In the genomic region with DNA sequence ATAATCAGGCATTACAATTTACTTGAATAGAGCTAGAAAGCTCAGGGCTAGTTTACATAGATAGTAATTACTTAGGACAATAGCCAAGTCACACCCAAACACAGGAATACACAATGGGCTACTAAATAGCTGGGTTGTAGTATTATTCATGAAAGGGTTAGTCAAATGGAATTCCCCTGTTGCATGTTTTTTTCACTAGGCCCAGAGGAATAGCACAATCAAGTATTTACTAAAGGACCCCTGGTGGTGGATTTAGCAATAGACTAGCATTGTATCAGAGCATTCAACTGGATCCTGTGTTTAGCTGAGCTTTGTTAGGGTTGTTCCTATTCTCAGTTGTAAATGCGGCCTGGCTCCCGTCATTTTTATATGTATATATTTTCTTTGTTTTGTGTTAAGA, we compare ENCODE assay signal across 34 mouse cellular contexts. TPM values are rescaled to one million over a fixed set of nuclear protein-coding genes. Genes with fewer than 3 reads are reported as not detected.
DNase-seq lines count a peak whose midpoint lies in the region; ATAC-seq and TF ChIP-seq lines count a peak whose summit lies in the region.
"Had no signal": no experiment of that assay in that cellular context is flagged by ENCODE, and none has a peak within 500 bp of the region (broad histone marks: within the 10 kb centered on the region; RNA-seq: fewer than 3 reads in every experiment).

No protein-coding gene starts in this region.

- CTCF ChIA-PET in Patski (lab: Charles Lee) = interaction anchor here (1.4 kb wide), 1 partner anchor 12 kb away, joined by 4 read pairs; no protein-coding TSS in a partner anchor

- TF ChIP-seq CTCF in kidney, postnatal 0 days (IDR thresholded peaks at IDR 0.05; ENCODE audit: low read depth) = 0 out of 2 replicates have a peak, but pooled peaks have one; percentile 11
- TF ChIP-seq CTCF in Patski (IDR thresholded peaks at IDR 0.05) = peak; percentile 37

- POLR2A ChIA-PET in Patski (lab: Charles Lee) = no interaction called here

- H3K4me2 ChIP-seq in kidney, postnatal 0 days (ENCODE audit: low read length) = no peak overlapping the region
- H3K4me2 ChIP-seq in kidney, embryonic 15.5 days = no peak overlapping the region
- H3K4me2 ChIP-seq: embryonic facial prominence, embryonic 12.5 days; embryonic facial prominence, embryonic 15.5 days; heart, embryonic 11.5 days; hindbrain, embryonic 13.5 days; intestine, embryonic 15.5 days had no signal

- no peaks in the 10 kb centered on the region for H3K4me1 ChIP-seq in kidney, postnatal 0 days (replicated peaks; ENCODE audit: insufficient read depth, low read length)
- H3K4me1 ChIP-seq in kidney, embryonic 15.5 days = no peaks in the 10 kb centered on the region
- H3K4me1 ChIP-seq: embryonic facial prominence, embryonic 12.5 days; embryonic facial prominence, embryonic 15.5 days; hindbrain, embryonic 10.5 days; hindbrain, embryonic 13.5 days; intestine, embryonic 15.5 days had no signal

- H3K36me3 ChIP-seq in kidney, postnatal 0 days (ENCODE audit: insufficient read depth, low read length) = no peaks in the 10 kb centered on the region
- H3K36me3 ChIP-seq in kidney, embryonic 15.5 days = no peaks in the 10 kb centered on the region
- H3K36me3 ChIP-seq: embryonic facial prominence, embryonic 12.5 days; embryonic facial prominence, embryonic 15.5 days; hindbrain, embryonic 10.5 days; hindbrain, embryonic 13.5 days; intestine, embryonic 15.5 days had no signal

- ATAC-seq in kidney, postnatal 0 days (replicated peaks; ENCODE audit: low FRiP score, low read depth) = no peak
- ATAC-seq in kidney, embryonic 15.5 days (replicated peaks; ENCODE audit: low FRiP score) = no peak
- ATAC-seq in Patski = no peak
- no peak for ATAC-seq in cerebellum, adult (ENCODE audit: insufficient number of reproducible peaks, low FRiP score, low TSS enrichment)
- ATAC-seq: forebrain, embryonic 14.5 days; hindbrain, embryonic 16.5 days; intestine, embryonic 15.5 days had no signal

- H3K4me3 ChIP-seq in kidney, postnatal 0 days (replicated peaks; ENCODE audit: low read depth, low read length) = no peak overlapping the region
- no peak overlapping the region for H3K4me3 ChIP-seq in kidney, embryonic 15.5 days (replicated peaks)
- H3K4me3 ChIP-seq: embryonic facial prominence, embryonic 12.5 days; embryonic facial prominence, embryonic 15.5 days; hindbrain, embryonic 10.5 days; hindbrain, embryonic 13.5 days; intestine, embryonic 15.5 days had no signal

- no peaks in the 10 kb centered on the region for H3K9me3 ChIP-seq in kidney, postnatal 0 days (replicated peaks; ENCODE audit: low read length)
- peaks cover 4% of the 10 kb centered on the region; the same call in 1 of the 2 replicates for H3K9me3 ChIP-seq in kidney, embryonic 15.5 days (replicated peaks)
- H3K9me3 ChIP-seq: embryonic facial prominence, embryonic 15.5 days; intestine, embryonic 15.5 days had no signal

- in situ Hi-C loops in Patski (cut with MboI; ENCODE audit: low pct_unique_long_range_greater_than_20kb) = no loop called here

- no peaks in the 10 kb centered on the region for H3K27me3 ChIP-seq in kidney, postnatal 0 days (ENCODE audit: insufficient read depth, low read length)
- H3K27me3 ChIP-seq in kidney, embryonic 15.5 days = no peaks in the 10 kb centered on the region
- no peaks in the 10 kb centered on the region for H3K27me3 ChIP-seq in Patski
- H3K27me3 ChIP-seq: embryonic facial prominence, embryonic 12.5 days; embryonic facial prominence, embryonic 15.5 days; hindbrain, embryonic 13.5 days; intestine, embryonic 15.5 days had no signal

- WGBS in kidney, postnatal 0 days = 91% methylated on average over 2 of the region's 2 CpGs
- 96% methylated on average over 2 of the region's 2 CpGs for WGBS in kidney, embryonic 15.5 days

- no peak overlapping the region for H3K27ac ChIP-seq in kidney, postnatal 0 days
- no peak overlapping the region for H3K27ac ChIP-seq in kidney, embryonic 15.5 days
- H3K27ac ChIP-seq: embryonic facial prominence, embryonic 12.5 days; embryonic facial prominence, embryonic 15.5 days; hindbrain, embryonic 10.5 days; hindbrain, embryonic 13.5 days; intestine, embryonic 15.5 days had no signal

- DNase-seq in kidney, postnatal 0 days (ENCODE audit: low spot score) = no peak
- DNase-seq in ES-CJ7 (ENCODE audit: low read depth, low spot score) (peak; percentile 25), Patski (ENCODE audit: low read depth, low spot score) (peak; percentile 37)
- no peak for DNase-seq in heart, postnatal 4 days
- DNase-seq in gastrocnemius, postnatal 25 days = no peak
- no peak for DNase-seq in adrenal gland, postnatal 25 days
- DNase-seq: adrenal gland, postnatal 10 days; cerebellum, adult 18-20 months; cerebellum, adult 9-10 months; cerebellum, postnatal 25 days; gastrocnemius, postnatal 36 days; heart, adult 11 months; kidney, adult 11 months; kidney, adult 8-10 months had no signal

- H3K9ac ChIP-seq in kidney, postnatal 0 days (ENCODE audit: low read depth, low read length) = no peak overlapping the region
- H3K9ac ChIP-seq in kidney, embryonic 15.5 days = no peak overlapping the region
- H3K9ac ChIP-seq: embryonic facial prominence, embryonic 12.5 days; embryonic facial prominence, embryonic 15.5 days; hindbrain, embryonic 13.5 days; intestine, embryonic 15.5 days had no signal

RNA-seq across cellular contexts. Expression of gene Vmn1r42, which starts 8.2 kb away (rescaled TPM):
- polyA plus RNA-seq in kidney, postnatal 0 days (2015; fragmentation: Nextera tagmentation; extraction: Ambion mirVana) = not detected in 2 replicates
- not detected in 2 replicates for polyA plus RNA-seq in kidney, embryonic 15.5 days (2015; fragmentation: Nextera tagmentation; extraction: Ambion mirVana)
- 0.10 TPM for polyA plus RNA-seq in Patski (2021)
- total RNA-seq in heart, postnatal 4 days (2021) = not detected
- not detected for total RNA-seq in gastrocnemius, postnatal 25 days (2021)
- total RNA-seq in adrenal gland, postnatal 25 days (2021) = not detected in 2 replicates
- total RNA-seq: adrenal gland, adult 18-20 months; adrenal gland, postnatal 10 days; common myeloid progenitor, adult 5-6 weeks; gastrocnemius, adult 8-10 months; gastrocnemius, postnatal 36 days; MEL had no signal
- polyA plus RNA-seq: brain, embryonic 14.5 days; embryonic facial prominence, embryonic 12.5 days; embryonic facial prominence, embryonic 15.5 days; forebrain, embryonic 11.5 days; forebrain, embryonic 14.5 days; heart, embryonic 11.5 days; heart, embryonic 14.5 days; heart, postnatal 0 days; hindbrain, embryonic 10.5 days; hindbrain, embryonic 13.5 days; hindbrain, embryonic 16.5 days; intestine, embryonic 15.5 days had no signal

RNA-seq across cellular contexts. Expression of gene Vmn1r43, which starts 8.2 kb away (rescaled TPM):
- not detected in 2 replicates for polyA plus RNA-seq in kidney, postnatal 0 days (2015; fragmentation: Nextera tagmentation; extraction: Ambion mirVana)
- polyA plus RNA-seq in kidney, embryonic 15.5 days (2015; fragmentation: Nextera tagmentation; extraction: Ambion mirVana) = not detected in 2 replicates
- 0.13 TPM for polyA plus RNA-seq in Patski (2021)
- total RNA-seq in heart, postnatal 4 days (2021) = not detected
- total RNA-seq in gastrocnemius, postnatal 25 days (2021) = not detected
- total RNA-seq in adrenal gland, postnatal 25 days (2021) = not detected in 2 replicates
- total RNA-seq: adrenal gland, adult 18-20 months; adrenal gland, postnatal 10 days; common myeloid progenitor, adult 5-6 weeks; gastrocnemius, adult 8-10 months; gastrocnemius, postnatal 36 days; heart, postnatal 25 days; MEL had no signal
- polyA plus RNA-seq: brain, embryonic 14.5 days; embryonic facial prominence, embryonic 12.5 days; forebrain, embryonic 11.5 days; forebrain, embryonic 14.5 days; heart, embryonic 11.5 days; heart, embryonic 14.5 days; heart, postnatal 0 days; hindbrain, embryonic 10.5 days; hindbrain, embryonic 13.5 days; hindbrain, embryonic 16.5 days; intestine, embryonic 15.5 days had no signal

RNA-seq across cellular contexts. Expression of gene Vmn1r44, which starts 15.5 kb away (rescaled TPM):
- polyA plus RNA-seq in kidney, postnatal 0 days (2015; fragmentation: Nextera tagmentation; extraction: Ambion mirVana) = not detected in 2 replicates
- not detected in 2 replicates for polyA plus RNA-seq in kidney, embryonic 15.5 days (2015; fragmentation: Nextera tagmentation; extraction: Ambion mirVana)
- polyA plus RNA-seq in Patski (2021) = not detected
- not detected for total RNA-seq in heart, postnatal 4 days (2021)
- total RNA-seq in gastrocnemius, postnatal 25 days (2021) = not detected
- not detected in 2 replicates for total RNA-seq in adrenal gland, postnatal 25 days (2021)
- total RNA-seq: adrenal gland, adult 18-20 months; adrenal gland, postnatal 10 days; common myeloid progenitor, adult 5-6 weeks; gastrocnemius, adult 8-10 months; gastrocnemius, postnatal 36 days; heart, adult 8-10 months; heart, postnatal 25 days; MEL had no signal
- polyA plus RNA-seq: brain, embryonic 14.5 days; embryonic facial prominence, embryonic 12.5 days; embryonic facial prominence, embryonic 15.5 days; forebrain, embryonic 11.5 days; forebrain, embryonic 14.5 days; heart, embryonic 11.5 days; heart, embryonic 14.5 days; heart, postnatal 0 days; hindbrain, embryonic 10.5 days; hindbrain, embryonic 13.5 days; hindbrain, embryonic 16.5 days; intestine, embryonic 15.5 days had no signal

Comparison
In these comparisons a context has a peak if more than half of its experiments do, and no peak if none do; other contexts are left out.
1. DNase-seq: peak in ES-CJ7 (single experiment) and Patski (single experiment); none in kidney, postnatal 0 days (single experiment), heart, postnatal 4 days (single experiment), gastrocnemius, postnatal 25 days (single experiment) and adrenal gland, postnatal 25 days (single experiment).